Mouse (Mus musculus) midbrain, embryonic 14.5 days (tissue): ENCODE measurements around the gene Sgk1. TPM values are rescaled to one million over a fixed set of nuclear protein-coding genes. Genes with fewer than 3 reads are reported as not detected.
"Not testable (repeated sequence)": the region's sequence is repeated elsewhere in the genome, so short reads cannot be mapped to it uniquely, and the experiment has no call there.

Experiments used
- ATAC-seq: fragments of 200-750 bp; cut with Nextera tagmentation; 2 replicates; pipeline ENCODE4 v1.8.0; 2017; ENCODE audit warnings: moderate number of reproducible peaks, moderate library complexity; ENCODE audit not compliant: low FRiP score, low TSS enrichment
- DNase-seq: peaks from one replicate; pipeline ENCODE4 v3.0.0-alpha.2; 2015
- H3K27ac ChIP-seq: fragments of 300-500 bp; sonication (generic); replicated peaks from 2 replicates; pipeline ENCODE4 v1.5.1; 2014; ENCODE audit warnings: mild to moderate bottlenecking, low read depth, low read length, moderate library complexity
- H3K27me3 ChIP-seq: fragments of 300-500 bp; sonication (generic); 2 replicates; pipeline ENCODE4 v1.6.1; 2014; ENCODE audit warnings: low read length, control low read depth, mixed read lengths; ENCODE audit not compliant: control insufficient read depth, insufficient read depth
- H3K36me3 ChIP-seq: fragments of 300-500 bp; sonication (generic); 2 replicates; pipeline ENCODE4 v1.6.1; 2014; ENCODE audit warnings: low read length, control low read depth; ENCODE audit not compliant: control insufficient read depth, insufficient read depth
- H3K4me1 ChIP-seq: fragments of 300-500 bp; sonication (generic); 2 replicates; pipeline ENCODE4 v1.6.1; 2014; ENCODE audit warnings: mild to moderate bottlenecking, antibody characterized with exemption, low read length, control low read depth; ENCODE audit not compliant: control insufficient read depth, insufficient read depth
- H3K4me2 ChIP-seq: fragments of 300-500 bp; sonication (generic); 2 replicates; pipeline ENCODE4 v1.6.1; 2014; ENCODE audit warnings: mild to moderate bottlenecking, low read length, moderate library complexity
- H3K4me3 ChIP-seq: fragments of 300-500 bp; sonication (generic); replicated peaks from 2 replicates; pipeline ENCODE4 v1.5.1; 2014; ENCODE audit warnings: low read depth, low read length
- H3K9ac ChIP-seq: fragments of 300-500 bp; sonication (generic); replicated peaks from 2 replicates; pipeline ENCODE4 v1.6.1; 2014; ENCODE audit warnings: mild to moderate bottlenecking, low read length, moderate library complexity
- H3K9me3 ChIP-seq: fragments of 300-500 bp; sonication (generic); 2 replicates; pipeline ENCODE4 v1.6.1; 2016; ENCODE audit warnings: low read length, control low read depth, mixed read lengths; ENCODE audit not compliant: control insufficient read depth
- WGBS: fragments of 180-500 bp; shearing (Covaris S2); extraction: QIAGEN DNeasy Blood & Tissue Kit; methylation state at CpG from one replicate; pipeline ENCODE4 v1.1.7; 2014; 5-methylcytosine and 5-hydroxymethylcytosine counted together
- polyA plus RNA-seq: library from polyadenylated mRNA; unstranded; fragments of >200 nt; fragmentation: Nextera tagmentation; extraction: Ambion mirVana; gene quantifications from 2 replicates; pipeline ENCODE4 v1.2.1, GENCODE M21; 2014

Sgk1 gene
- polyA plus RNA-seq, 1 experiment from 2014 or later, result 47.9 TPM

DNA sequence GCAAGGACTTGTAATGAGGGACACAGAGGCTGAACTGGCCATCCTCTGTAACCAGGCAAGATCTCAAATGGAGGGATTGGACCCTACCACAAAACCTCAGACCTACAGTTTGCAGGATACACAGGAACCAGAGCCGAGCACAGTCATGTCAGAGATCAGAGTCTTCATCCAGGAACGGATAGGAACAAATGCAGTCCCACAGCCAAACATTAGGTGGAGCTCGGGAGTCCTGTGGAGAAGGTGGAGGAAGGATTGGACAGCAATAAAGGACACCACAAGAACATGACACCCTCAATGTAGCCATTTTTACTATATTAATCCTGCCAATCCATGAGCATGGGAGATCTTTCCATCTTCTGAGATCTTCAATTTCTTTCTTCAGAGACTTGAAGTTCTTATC lies 154.3 kb downstream of the Sgk1 start:
- WGBS, result 11% methylated on average over 3 of the region's 3 CpGs

More for the DNA sequence above, 154.3 kb downstream of the Sgk1 start:
- H3K4me2 ChIP-seq, H3K9ac ChIP-seq, H3K4me1 ChIP-seq, H3K9me3 ChIP-seq, H3K27ac ChIP-seq, ATAC-seq, H3K4me3 ChIP-seq, H3K27me3 ChIP-seq, H3K36me3 ChIP-seq: not testable (repeated sequence)
- peak; percentile 54 for DNase-seq

Other genes with a start within 250 kb of the Sgk1 start
- gene 4930444G20Rik, start 185.9 kb downstream of the Sgk1 start, polyA plus RNA-seq, result not detected in 2 replicates